Mouse (Mus musculus) megakaryocyte, adult 5-6 weeks (primary cell): ENCODE measurements around the gene C330021F23Rik. TPM values are rescaled to one million over a fixed set of nuclear protein-coding genes. Genes with fewer than 3 reads are reported as not detected.

Source experiments
- ATAC-seq: 2 replicates; pipeline ENCODE4 v1.8.0; 2016; ENCODE audit warnings: mild to moderate bottlenecking, inconsistent platforms; ENCODE audit not compliant: poor library complexity, severe bottlenecking
- total RNA-seq, 2 experiments: library from RNA; stranded (forward) in 1 of 2; stranded (reverse) in 1 of 2; fragments of 153-499, 151-499 nt in 1 of 2; fragments of 221-1000, 200-1000 nt in 1 of 2; gene quantifications; 2 replicates each; pipeline versions ENCODE4 v1.2.3 to v1.2.4; 2015 to 2017

C330021F23Rik gene
- total RNA-seq, 2 experiments from 2014 or later, result not detected

DNA sequence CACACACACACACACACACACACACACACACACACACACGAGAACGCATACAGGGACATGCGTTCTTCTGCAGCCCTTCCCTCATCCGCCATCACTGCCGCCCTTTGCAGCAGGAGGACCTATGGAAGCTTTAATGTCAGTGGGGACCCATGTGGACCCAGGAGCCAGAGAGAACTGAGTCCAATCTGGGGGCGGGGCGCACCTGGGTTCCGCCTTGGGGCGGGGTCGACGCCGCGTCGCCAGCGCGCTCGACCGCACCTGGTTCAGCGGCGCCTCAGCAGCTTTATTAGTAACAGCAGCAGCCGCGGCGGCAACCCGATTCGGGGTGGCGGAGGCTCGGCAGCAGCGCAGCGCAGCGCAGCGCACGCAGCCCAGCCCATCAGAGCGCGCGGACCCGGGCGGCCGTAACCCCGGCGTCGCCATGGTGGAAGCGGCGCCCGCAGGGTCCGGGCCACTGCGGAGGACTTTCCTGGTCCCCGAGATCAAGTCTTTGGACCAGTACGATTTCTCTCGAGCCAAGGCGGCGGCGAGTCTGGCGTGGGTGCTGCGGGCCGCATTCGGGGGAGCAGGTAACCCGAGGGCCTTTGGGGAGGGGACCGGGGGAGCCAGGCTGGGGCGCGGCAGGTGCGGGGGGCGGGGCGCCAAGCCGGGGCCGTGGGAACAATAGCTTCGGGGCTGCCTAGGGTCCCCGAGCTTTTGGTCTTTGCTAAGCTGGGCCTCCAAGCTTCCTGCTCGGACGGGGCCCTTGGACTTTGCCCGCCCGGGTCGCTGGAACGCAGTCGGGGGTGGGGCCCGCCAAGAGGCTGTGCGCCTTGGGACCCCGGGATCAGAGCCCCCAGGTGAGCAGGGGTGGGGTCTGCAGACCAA, 19.8 kb downstream of the C330021F23Rik start:
- peak; percentile 62 for ATAC-seq

- ATAC-seq, result no peak
Measured at GRCm38 (mm10) chr8:3588258-3588633, 20.5 kb downstream of the C330021F23Rik start.

DNA sequence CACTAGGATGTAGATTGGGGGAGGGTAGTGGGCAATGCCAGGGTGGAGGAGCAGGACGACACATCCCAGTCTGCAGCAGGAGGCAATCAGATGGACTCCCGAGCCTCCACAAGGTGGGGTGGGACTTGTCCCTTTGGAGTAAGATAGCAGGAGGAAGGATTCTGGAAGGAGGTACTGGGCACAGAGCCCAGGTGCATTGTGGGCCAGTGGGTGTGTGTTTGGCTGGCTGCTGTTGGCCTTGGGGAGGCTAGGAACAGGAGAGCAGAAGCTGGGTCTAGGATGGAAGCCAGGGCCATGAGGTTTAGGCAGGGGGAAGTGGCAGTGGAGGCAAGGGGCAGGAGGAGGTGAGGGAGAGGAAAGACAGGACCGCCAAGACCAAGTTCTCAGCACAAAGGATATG, 25.7 kb downstream of the C330021F23Rik start:
- ATAC-seq, result no peak

DNA sequence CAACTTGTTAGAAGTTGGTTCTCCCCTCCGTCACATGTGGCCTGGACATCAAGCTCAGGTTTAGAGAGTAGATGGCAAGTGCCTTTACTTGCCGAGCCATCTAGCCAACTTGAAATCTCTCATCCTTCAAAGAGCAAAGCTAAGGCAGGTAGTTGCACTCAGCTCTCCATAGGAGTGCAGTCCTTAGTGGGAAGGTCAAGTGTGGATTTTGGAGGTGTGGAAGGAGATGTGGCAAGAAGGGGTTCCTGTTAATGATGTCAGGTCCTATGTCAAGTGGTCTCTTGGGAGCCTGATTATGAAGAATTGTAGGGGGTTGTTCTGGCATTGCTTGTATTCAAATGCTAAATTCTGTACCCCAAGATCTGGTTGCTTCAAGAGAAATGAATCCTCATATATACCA, 26.7 kb downstream of the C330021F23Rik start:
- ATAC-seq, result no peak

DNA sequence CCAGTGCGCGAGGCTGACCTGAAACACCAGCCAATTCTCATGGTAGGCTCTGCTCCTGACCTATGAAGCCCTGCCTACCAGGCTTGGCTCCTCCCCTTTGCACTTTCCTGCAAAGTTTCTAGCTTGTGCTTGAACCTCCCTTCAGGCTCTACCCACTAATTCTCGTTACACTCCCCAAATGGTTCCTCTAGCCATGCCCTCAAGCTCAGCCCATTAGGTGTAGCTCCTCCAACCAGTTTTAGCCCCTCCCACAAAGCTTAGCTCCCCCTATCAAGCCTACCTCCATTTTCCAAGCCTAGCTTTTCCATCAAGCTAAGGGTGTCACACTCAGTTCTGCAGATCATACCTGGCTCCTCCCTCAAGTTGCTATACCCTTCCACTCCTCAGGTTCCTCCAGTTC, 30.3 kb downstream of the C330021F23Rik start:
- ATAC-seq, result no peak

DNA sequence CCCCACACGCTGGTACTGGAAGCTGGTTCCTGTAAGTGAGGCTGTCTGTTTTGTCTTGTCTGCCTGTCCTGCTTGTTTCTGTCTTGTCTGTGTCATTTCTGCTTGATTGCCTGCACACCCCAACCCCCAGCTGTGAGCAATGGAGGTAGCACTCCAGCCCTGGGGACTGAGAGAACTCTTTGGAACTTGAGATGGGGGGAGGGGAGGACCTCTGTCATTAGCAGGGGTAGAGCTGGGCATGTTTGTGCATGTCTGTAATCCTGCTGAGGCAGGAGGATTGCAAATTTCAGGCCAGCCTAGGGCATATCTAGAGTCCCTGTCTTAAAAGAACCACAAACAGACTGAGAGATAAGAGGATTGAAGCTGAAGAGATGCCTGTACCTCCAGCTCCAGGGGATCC, 31.4 kb downstream of the C330021F23Rik start:
- ATAC-seq, result no peak

DNA sequence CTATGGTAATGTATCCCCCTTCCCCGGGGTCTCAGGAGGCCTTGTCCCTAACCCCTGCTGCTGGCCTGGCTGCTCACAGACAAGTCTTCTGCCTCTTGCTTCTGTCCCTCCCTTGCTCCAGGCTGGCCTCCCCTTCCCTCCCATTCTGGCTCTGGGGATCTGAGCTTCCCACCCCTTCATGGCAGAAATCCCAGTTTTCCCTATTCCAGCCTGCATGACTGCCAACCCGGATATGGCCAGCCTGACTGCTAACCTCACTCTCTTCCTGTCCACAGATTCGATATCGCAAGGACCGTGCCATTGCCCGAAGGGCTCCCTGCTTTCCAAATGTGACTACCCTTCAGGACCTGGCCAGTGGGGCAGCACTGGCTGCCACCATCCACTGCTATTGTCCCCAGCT, 32.6 kb downstream of the C330021F23Rik start:
- no peak for ATAC-seq

GRCm38 (mm10) chr8:3603439-3603838, 35.6 kb downstream of the C330021F23Rik start:
- no peak for ATAC-seq

GRCm38 (mm10) chr8:3606593-3606992, 38.8 kb downstream of the C330021F23Rik start:
- ATAC-seq, result 0 out of 2 replicates have a peak, but pooled peaks have one; percentile 12

DNA sequence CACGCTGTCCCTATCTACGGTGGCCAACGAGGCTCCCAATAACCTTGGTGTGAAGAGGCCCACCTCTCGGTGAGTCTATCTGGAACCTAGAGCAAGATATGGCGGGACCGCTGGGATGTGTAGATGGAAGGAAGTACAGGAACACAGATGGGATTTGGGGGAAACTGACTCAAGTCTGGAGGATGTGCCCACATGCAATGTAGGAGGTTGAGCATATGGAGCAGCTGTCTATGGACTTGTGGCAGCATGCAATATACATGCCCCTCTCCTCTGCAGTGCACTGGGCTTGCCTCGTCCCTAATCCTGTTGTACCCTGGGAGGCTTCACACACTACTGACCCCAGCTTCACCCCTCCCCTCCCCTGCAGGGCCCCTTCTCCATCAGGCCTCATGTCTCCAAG, 40.0 kb downstream of the C330021F23Rik start:
- no peak for ATAC-seq

DNA sequence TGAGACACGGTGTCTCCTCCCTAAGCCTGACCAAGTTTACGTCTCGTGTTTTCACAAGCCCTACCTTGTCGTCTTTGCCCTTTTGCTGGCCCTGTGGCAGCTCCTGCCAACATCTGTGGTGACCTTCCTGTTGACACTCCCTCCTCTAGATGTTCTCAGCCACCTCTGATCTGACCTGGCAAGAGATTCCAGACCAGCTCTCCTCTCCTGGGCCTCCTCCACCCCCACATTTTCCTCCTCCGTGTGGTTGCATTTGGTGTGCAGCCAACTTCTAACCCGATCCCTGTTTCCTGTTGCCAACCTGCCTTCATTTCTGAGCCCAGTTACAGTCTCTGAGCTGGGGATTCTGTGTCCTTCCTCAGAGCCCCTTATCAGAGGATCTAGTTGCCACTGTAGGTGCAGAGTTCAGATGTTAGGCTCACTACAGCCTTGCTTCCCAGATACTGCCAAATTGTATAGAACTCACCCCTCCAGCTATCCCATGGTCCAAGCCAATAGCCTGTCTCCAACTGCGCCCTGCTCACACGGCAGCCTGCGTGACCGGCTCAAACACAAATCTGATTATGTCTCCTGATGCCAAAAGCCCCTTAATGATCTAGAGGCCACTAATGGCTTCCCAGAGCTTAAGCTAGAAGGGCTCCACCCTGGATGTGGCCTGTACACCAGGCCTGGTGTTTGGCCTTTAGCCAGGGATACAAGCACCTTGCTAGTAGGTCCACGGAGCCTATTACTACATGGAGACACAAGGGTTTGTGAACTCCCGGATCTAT, 41.4 kb downstream of the C330021F23Rik start:
- no peak for ATAC-seq

- ATAC-seq, result no peak
Measured at GRCm38 (mm10) chr8:3609816-3610150, 42.0 kb downstream of the C330021F23Rik start.

- ATAC-seq, result peak; percentile 97
Measured at GRCm38 (mm10) chr8:3621199-3621970, 53.6 kb downstream of the C330021F23Rik start, which contains the start of the genes Xab2 and Pet100. Gene Xab2, minus strand, starts transcription at chr8:3621316. Gene Pet100, plus strand, starts transcription at chr8:3621548.

- no peak for ATAC-seq
Measured at GRCm38 (mm10) chr8:3622119-3622518, 54.3 kb downstream of the C330021F23Rik start.

GRCm38 (mm10) chr8:3625445-3625844, 57.7 kb downstream of the C330021F23Rik start, which contains the start of gene Pcp2:
Gene Pcp2, minus strand, starts transcription at chr8:3625545.
- ATAC-seq, result no peak

DNA sequence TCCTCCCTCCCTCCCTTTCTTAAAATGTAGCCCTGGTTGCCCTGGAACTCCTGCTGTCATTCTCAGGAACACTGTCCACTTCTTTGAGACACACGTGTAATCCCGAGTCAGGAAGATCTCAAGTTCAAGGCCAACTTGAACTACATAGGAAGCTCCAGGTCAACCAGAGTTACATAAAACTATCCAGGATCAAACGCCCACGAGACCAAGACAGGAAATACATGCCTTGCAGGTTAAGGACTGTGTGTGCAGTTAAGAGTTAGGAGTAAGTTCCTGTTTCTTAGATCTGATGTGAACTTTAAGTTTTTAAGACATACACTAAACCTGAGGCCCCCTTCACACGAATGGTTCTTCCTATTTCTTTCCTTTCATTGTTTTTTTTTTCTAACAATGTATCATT, 59.2 kb downstream of the C330021F23Rik start:
- no peak for ATAC-seq

GRCm38 (mm10) chr8:3628014-3628413, 60.2 kb downstream of the C330021F23Rik start:
- ATAC-seq, result peak; percentile 60

DNA sequence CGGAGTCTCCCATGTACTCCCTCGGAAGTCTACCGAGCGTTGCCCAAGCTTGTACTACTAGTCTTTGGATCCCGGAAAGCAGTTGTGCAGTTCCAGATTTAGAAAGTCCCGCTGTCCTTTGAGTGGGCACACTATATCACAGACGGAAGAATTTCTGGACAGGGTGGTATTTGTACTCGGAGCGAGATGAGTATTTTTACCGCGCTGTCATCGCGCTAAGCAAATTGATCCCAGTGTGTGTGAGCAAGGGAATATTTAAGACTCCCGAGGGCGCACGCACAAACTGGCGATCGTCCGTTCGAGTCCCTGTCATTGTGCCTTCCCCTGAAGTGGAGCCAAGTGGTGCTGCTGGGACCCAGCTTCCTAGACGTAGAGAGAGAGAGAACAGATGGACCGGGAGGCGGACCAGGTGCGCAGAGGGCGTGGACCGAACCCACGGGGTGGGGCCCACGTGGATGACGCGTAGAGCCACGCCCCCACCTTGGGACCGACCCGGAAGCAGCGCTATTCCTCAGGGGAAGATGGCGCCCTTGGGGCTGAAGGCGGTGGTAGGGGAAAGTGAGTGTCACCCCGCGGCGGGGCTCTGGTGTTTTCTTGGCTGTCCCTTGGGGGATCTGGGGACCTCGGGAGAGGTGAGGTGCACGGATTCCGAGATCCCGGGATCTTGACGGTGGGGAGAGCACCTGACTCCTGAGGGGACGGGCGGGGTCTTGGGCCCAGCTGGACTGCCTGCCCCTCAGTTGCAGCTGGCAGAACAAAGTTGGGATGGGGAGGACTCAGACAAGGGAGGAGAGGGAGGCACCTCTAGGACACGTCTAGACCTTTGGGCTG, 63.1 kb downstream of the C330021F23Rik start, which contains the start of gene Stxbp2:
Stxbp2 (plus strand) TSS at position 309 of the 831 bp plus-strand sequence.
- peak; percentile 96 for ATAC-seq

DNA sequence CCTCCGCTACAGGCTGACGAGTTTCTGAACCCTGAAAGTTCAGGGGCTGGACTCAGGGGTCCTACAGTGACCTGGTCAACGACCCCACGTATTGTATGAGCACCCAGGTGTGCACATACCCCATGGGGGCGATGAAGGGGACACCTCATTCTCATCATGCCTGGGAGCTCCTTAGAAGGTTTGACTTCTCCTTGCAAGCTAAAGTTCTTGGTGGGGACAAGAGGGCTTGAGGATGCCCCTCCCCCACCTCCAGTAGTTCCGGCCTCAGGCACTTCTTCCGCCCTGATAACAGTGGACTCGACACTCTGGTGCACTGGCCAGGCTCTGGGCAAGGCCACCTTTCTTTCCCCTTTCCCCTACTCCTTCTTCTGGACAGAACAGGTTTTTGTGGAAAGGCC, 63.7 kb downstream of the C330021F23Rik start:
- ATAC-seq, result peak; percentile 55
